Mouse (Mus musculus) hindbrain, embryonic 11.5 days (tissue): ENCODE data around the gene Scrn1. TPM values are rescaled to one million over a fixed set of nuclear protein-coding genes. Genes with fewer than 3 reads are reported as not detected.

ENCODE experiments used
- ATAC-seq: fragments of 200-750 bp; cut with Nextera tagmentation; 2 replicates; pipeline ENCODE4 v1.8.0; 2017; ENCODE audit warnings: mild to moderate bottlenecking, moderate TSS enrichment, moderate library complexity; ENCODE audit not compliant: low FRiP score
- DNase-seq: peaks from one replicate; pipeline ENCODE4 v3.0.0-alpha.2; 2015; ENCODE audit warnings: low spot score
- H3K27ac ChIP-seq: fragments of 300-500 bp; sonication (generic); 2 replicates; pipeline ENCODE4 v1.5.1; 2014; ENCODE audit warnings: mild to moderate bottlenecking, low read depth, low read length
- H3K27me3 ChIP-seq: fragments of 300-500 bp; sonication (generic); 2 replicates; pipeline ENCODE4 v1.6.1; 2014; ENCODE audit warnings: mild to moderate bottlenecking, low read length, moderate library complexity, mixed read lengths; ENCODE audit not compliant: control insufficient read depth, insufficient read depth
- H3K36me3 ChIP-seq: fragments of 300-500 bp; sonication (generic); 2 replicates; pipeline ENCODE4 v1.6.1; 2014; ENCODE audit warnings: mild to moderate bottlenecking, low read length, moderate library complexity, mixed read lengths; ENCODE audit not compliant: control insufficient read depth, insufficient read depth
- H3K4me1 ChIP-seq: fragments of 300-500 bp; sonication (generic); replicated peaks from 2 replicates; pipeline ENCODE4 v1.6.1; 2014; ENCODE audit warnings: low read length, mixed read lengths; ENCODE audit not compliant: control insufficient read depth, insufficient read depth
- H3K4me2 ChIP-seq: fragments of 300-500 bp; sonication (generic); replicated peaks from 2 replicates; pipeline ENCODE4 v1.6.1; 2014; ENCODE audit warnings: mild to moderate bottlenecking, low read depth, low read length
- H3K4me3 ChIP-seq: fragments of 300-500 bp; sonication (generic); 2 replicates; pipeline ENCODE4 v1.5.1; 2014; ENCODE audit warnings: low read depth, low read length
- H3K9ac ChIP-seq: fragments of 300-500 bp; sonication (generic); 2 replicates; pipeline ENCODE4 v1.6.1; 2014; ENCODE audit warnings: low read depth, low read length
- H3K9me3 ChIP-seq: fragments of 300-500 bp; sonication (generic); 2 replicates; pipeline ENCODE4 v1.6.1; 2016; ENCODE audit warnings: low read length; ENCODE audit not compliant: control insufficient read depth
- WGBS: fragments of 180-500 bp; shearing (Covaris S2); extraction: QIAGEN DNeasy Blood & Tissue Kit; methylation state at CpG from one replicate; pipeline ENCODE4 v1.1.7; 2014; 5-methylcytosine and 5-hydroxymethylcytosine counted together
- polyA plus RNA-seq: library from polyadenylated mRNA; unstranded; fragments of >200 nt; fragmentation: Nextera tagmentation; extraction: Ambion mirVana; gene quantifications from 2 replicates; pipeline ENCODE4 v1.2.1, GENCODE M21; 2014

Gene Scrn1
- polyA plus RNA-seq, result 70.4 and 75.2 TPM in 2 replicates

DNA sequence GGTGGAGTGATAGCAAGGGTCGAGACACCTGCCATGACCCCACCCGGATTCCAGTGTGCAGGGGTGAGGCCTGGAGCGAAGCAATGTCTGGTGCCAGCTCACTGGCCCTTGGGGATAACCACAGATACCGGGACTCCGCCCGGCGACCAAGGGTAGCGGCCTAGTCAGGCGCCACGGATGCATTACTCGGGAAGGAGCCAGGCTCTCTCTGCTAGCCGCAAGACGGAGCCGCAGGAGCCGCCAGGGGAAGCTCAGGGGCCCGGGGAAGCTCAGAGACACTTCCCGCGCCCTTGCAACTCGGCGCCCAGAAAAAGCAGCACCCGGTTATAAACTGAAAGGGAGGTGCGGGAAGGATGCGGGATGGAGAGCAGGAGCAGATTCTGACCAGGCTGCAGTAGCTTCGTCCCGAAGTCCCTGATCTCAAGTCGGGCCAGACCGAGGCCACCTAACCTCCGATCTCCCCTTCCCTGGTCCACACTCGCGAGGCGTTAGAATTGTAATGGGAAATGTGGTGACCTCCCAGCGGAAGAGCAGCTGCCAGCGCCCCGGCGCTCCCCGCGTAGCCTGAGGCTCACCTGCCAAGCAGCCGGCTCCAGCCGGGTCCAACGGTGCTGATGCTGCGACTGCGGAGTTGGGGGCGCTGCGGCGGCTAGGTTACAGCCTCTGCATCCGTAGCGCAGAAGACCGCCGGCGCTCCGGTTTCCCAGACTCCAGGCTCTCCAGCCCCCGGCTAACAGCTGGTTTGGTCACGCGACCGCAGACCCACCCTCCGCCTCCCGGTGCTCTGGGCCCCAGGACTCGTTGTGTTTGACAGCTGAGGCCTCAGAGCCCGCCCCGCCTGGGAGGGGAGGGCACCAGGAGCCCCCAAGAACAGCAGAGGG is at the start of gene Scrn1:
Scrn1 (minus strand) TSS at position 825 of the 881 bp plus-strand sequence.
- Histone ChIP-seq H3K4me2 (peak within 1 kb of the TSS; percentile 79), H3K9me3 (no peaks in the 10 kb centered on the region), H3K9ac (peak within 1 kb of the TSS; percentile 75), H3K4me1 (peaks cover 7% of the 10 kb centered on the region; the same call in 1 of the 2 replicates), H3K27ac (peak within 1 kb of the TSS; percentile 94), H3K36me3 (no peaks in the 10 kb centered on the region), H3K27me3 (no peaks in the 10 kb centered on the region), H3K4me3 (peak within 1 kb of the TSS; percentile 59)
- ATAC-seq (peak; percentile 86), DNase-seq (peak; percentile 87)
- WGBS, result 1% methylated on average over 59 of the region's 60 CpGs

DNA sequence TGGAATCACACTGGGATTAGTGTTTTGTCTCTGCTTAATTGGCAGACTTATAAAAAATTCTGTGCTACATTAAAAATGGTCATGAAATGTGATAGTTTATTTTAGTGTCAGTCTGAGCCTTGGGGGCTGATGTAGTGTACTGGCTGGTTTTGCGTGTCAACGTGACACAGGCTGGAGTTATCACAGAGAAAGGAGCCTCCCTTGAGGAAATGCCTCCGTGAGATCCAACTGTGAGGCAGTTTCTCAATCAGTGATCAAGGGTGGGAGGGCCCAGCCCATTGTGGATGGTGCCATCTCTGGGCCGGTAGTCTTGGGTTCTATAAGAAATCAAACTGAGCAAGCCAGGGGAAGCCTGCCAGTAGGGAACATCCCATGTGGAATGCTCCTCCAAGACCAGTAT is 40.0 kb upstream of the Scrn1 start:
- Histone ChIP-seq H3K9ac (no peak overlapping the region), H3K36me3 (no peaks in the 10 kb centered on the region), H3K27me3 (no peaks in the 10 kb centered on the region), H3K4me2 (no peak overlapping the region), H3K9me3 (no peaks in the 10 kb centered on the region), H3K4me3 (no peak overlapping the region), H3K27ac (no peak overlapping the region), H3K4me1 (no peaks in the 10 kb centered on the region)
- no peak for DNase-seq
- 62% methylated on average over 4 of the region's 4 CpGs for WGBS
- ATAC-seq, result no peak

DNA sequence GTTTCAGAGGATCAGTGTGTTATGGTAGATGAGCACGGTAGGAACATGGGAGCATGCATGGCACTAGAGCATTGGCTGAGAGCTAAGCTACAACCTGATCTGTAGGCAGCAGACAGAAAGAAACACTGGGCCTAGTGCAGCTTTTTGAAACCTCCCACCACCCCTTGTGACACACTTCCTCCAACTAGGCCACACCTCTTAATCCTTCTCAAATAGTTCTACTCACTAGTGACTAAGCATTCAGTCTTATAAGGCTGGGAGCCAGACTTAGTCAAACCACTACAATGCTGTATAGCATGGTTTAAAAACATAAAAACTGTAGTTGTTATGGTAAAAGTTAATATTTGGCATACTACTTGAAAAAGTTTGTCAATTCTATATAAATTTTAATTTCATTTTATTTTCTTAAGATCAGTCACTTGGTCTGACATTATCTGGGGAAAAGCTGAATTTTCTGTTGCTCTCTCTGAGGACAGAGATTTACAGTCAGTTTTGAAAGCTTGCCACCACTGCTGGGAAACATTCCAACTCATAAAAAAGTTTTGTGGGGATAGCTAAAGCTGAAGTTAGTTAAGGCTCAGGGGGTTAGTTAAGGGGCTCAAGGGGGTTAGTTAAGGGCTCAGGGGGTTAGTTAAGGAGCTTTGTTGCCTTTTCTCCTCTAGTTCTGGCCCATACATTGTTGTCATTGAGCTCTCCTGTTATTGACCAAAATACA is 37.9 kb upstream of the Scrn1 start:
- H3K4me1 ChIP-seq, result no peaks in the 10 kb centered on the region
- H3K9ac ChIP-seq, result no peak overlapping the region
- no peak for ATAC-seq
- no peak overlapping the region for H3K4me3 ChIP-seq
- H3K27me3 ChIP-seq, result no peaks in the 10 kb centered on the region
- H3K27ac ChIP-seq, result no peak overlapping the region
- WGBS, result 97% methylated on average over 1 of the region's 1 CpGs
- H3K9me3 ChIP-seq, result no peaks in the 10 kb centered on the region
- H3K4me2 ChIP-seq, result no peak overlapping the region
- no peaks in the 10 kb centered on the region for H3K36me3 ChIP-seq
- DNase-seq, result no peak

DNA sequence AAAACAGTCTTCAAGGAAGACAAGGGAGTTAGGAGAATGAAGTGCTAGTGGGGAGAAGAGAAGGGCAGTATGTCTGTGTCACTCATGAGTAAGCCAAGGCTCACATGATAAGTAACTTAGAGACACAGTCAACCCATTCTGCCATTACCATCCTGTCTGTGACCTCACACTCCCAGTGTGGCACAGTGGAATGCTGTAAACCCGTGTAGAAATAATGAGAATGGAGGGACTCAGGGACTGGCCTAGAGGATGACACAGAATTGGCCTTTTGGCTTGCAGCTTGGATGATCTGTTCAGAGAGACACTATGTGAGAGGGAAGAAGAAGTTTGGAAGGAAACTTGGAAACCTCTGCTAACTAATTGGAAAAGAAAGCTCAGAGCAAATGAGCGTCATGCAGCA is 36.6 kb upstream of the Scrn1 start:
- no peak for ATAC-seq
- H3K36me3 ChIP-seq, result no peaks in the 10 kb centered on the region
- no peak for DNase-seq
- 92% methylated on average over 2 of the region's 2 CpGs for WGBS
- H3K9me3 ChIP-seq, result no peaks in the 10 kb centered on the region
- H3K9ac ChIP-seq, result no peak overlapping the region
- no peaks in the 10 kb centered on the region for H3K4me1 ChIP-seq
- H3K27ac ChIP-seq, result no peak overlapping the region
- H3K4me2 ChIP-seq, result no peak overlapping the region
- no peak overlapping the region for H3K4me3 ChIP-seq
- no peaks in the 10 kb centered on the region for H3K27me3 ChIP-seq

DNA sequence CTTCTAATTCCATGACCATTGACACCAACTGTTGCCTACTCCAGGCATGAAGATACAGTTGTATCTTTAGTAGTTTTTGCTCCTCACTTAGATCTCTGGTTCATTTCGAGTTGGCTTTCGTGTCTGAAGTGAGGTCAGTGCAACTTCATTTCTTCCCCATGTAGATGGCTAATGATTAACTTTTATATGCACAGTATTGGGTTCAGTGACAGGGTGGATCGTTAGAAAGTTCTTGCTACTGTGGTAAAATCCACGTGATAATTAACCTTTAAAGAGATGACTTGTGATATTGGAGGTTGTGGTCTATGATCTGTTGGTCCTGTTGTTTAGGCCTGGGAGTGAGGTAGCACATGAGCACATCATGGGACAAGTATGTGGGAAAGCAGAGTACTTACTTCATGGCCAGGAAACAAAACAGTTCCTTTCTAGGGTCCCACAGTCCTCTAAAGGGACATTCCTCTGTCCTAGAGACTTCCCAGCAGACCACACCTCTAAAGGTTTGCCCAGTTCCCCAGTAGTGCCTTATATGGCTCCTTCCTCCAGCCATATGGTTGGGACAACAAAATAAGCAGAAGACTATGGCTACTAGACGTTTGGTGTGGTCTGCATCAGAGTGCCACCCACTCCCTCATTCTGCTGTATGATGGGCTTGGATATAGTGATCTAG is 34.5 kb upstream of the Scrn1 start:
- no peak overlapping the region for H3K27ac ChIP-seq
- no peaks in the 10 kb centered on the region for H3K9me3 ChIP-seq
- H3K36me3 ChIP-seq, result no peaks in the 10 kb centered on the region
- DNase-seq (no peak), ATAC-seq (no peak)
- H3K4me1 ChIP-seq, result 0 out of 2 replicates have a peak, but pooled peaks cover 3% of the 10 kb centered on the region
- WGBS, result 84% methylated on average over 5 of the region's 5 CpGs
- no peak overlapping the region for H3K9ac ChIP-seq
- no peak overlapping the region for H3K4me3 ChIP-seq
- no peaks in the 10 kb centered on the region for H3K27me3 ChIP-seq
- no peak overlapping the region for H3K4me2 ChIP-seq

DNA sequence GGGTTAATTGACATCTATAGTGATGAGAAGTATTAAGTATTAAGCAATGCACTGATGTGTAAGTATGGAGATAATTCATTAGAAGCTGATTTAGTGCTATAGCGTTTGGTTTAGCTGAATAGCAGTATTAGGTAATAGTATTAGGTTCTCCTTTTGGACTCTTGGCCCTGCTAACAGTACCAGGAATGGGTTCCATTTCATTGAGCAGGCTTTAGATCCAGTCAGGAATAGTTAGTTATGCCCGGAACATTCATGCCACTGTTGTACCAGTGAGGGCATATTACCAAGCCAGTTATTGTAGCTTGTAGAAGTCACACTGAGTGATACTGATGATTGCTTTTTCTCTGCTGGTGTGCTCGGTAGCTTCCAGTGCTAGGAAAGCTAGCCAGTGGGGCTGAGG is 31.4 kb upstream of the Scrn1 start:
- H3K9me3 ChIP-seq, result no peaks in the 10 kb centered on the region
- no peak overlapping the region for H3K4me3 ChIP-seq
- no peaks in the 10 kb centered on the region for H3K27me3 ChIP-seq
- H3K4me2 ChIP-seq, result no peak overlapping the region
- H3K36me3 ChIP-seq, result no peaks in the 10 kb centered on the region
- no peak overlapping the region for H3K9ac ChIP-seq
- H3K27ac ChIP-seq, result no peak overlapping the region
- WGBS, result 90% methylated on average over 3 of the region's 3 CpGs
- no peak for DNase-seq
- no peak for ATAC-seq
- H3K4me1 ChIP-seq, result 0 out of 2 replicates have a peak, but pooled peaks cover 3% of the 10 kb centered on the region

DNA sequence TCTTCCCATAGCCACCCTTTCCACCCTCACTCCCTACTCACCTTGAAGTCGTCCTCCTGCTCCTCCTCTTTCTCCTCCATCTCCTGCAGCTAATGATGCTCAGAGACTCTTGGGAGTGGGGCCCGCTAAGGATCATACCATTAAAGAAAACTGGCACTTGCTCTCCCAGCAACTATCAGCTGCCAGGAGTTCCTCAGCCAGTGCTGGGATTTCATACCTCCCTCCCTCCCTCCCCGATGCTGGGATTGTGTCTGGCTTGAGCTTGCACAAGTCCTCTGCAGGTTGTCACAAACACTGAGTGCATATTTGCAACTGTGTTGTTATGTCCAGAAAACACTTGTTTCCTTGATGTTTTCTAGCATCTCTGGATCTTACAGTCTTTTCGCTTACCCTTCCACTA is 30.9 kb upstream of the Scrn1 start, which contains the start of gene Fkbp14:
Fkbp14 (minus strand) TSS at position 101 of the 400 bp plus-strand sequence.
- H3K9ac ChIP-seq, result no peak within 1 kb of the TSS
- 86% methylated on average over 4 of the region's 4 CpGs for WGBS
- no peak for DNase-seq
- H3K36me3 ChIP-seq, result no peaks in the 10 kb centered on the region
- no peak within 1 kb of the TSS for H3K27ac ChIP-seq
- H3K4me1 ChIP-seq, result 0 out of 2 replicates have a peak, but pooled peaks cover 3% of the 10 kb centered on the region
- ATAC-seq, result no peak
- H3K9me3 ChIP-seq, result no peaks in the 10 kb centered on the region
- peak within 1 kb of the TSS; percentile 56 for H3K4me3 ChIP-seq
- no peaks in the 10 kb centered on the region for H3K27me3 ChIP-seq
- peak within 1 kb of the TSS; percentile 51; the same call in 1 of the 2 replicates for H3K4me2 ChIP-seq

DNA sequence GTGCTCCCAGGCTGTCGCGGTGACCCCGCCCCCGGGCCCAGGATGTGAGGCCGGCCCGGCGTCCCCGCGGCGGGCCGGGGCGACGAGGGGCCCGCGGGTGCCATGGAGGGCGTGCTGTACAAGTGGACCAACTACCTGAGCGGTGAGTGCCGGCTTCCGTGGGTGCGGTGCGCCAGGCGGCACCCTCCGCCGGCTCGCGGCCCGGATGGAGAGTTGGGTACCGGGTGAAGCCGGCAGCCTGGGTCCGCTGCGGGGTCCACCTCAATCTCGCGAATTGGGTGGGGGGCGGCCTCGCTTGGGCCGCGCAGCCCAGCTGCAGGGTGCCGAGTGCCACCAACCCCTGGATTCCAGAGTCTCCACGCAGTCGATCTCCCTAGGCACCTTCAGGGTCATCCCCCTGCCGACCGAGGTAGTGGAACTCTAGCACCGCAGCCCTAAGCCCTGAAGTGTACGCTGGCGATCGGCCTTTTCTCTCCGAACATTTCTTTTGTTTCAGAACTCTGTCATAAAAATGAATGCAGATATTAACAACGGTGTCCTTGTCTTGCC is 29.1 kb upstream of the Scrn1 start:
- no peak for ATAC-seq
- DNase-seq, result peak; percentile 52
- peak overlapping the region; percentile 56 for H3K4me3 ChIP-seq
- H3K9ac ChIP-seq, result peak overlapping the region; percentile 79
- WGBS, result under 1% methylated on average over 47 of the region's 48 CpGs
- H3K36me3 ChIP-seq, result no peaks in the 10 kb centered on the region
- H3K4me1 ChIP-seq, result 0 out of 2 replicates have a peak, but pooled peaks cover 5% of the 10 kb centered on the region
- no peaks in the 10 kb centered on the region for H3K27me3 ChIP-seq
- peak overlapping the region; percentile 43; the same call in 1 of the 2 replicates for H3K27ac ChIP-seq
- no peaks in the 10 kb centered on the region for H3K9me3 ChIP-seq
- H3K4me2 ChIP-seq, result peak overlapping the region; percentile 51
